Mouse (Mus musculus) neural tube, embryonic 15.5 days (tissue): ENCODE data around the gene Vmn2r41. TPM values are rescaled to one million over a fixed set of nuclear protein-coding genes. Genes with fewer than 3 reads are reported as not detected.
"Not testable (repeated sequence)": the region's sequence is repeated elsewhere in the genome, so short reads cannot be mapped to it uniquely, and the experiment has no call there.

Experiments
- ATAC-seq: fragments of 200-750 bp; cut with Nextera tagmentation; 2 replicates; pipeline ENCODE4 v1.8.0; 2017; ENCODE audit warnings: mild to moderate bottlenecking, moderate TSS enrichment, moderate library complexity; ENCODE audit not compliant: low FRiP score
- H3K27ac ChIP-seq: fragments of 300-500 bp; sonication (generic); replicated peaks from 2 replicates; pipeline ENCODE4 v1.5.1; 2015; ENCODE audit warnings: mild to moderate bottlenecking, inconsistent platforms
- H3K27me3 ChIP-seq: fragments of 300-500 bp; sonication (generic); replicated peaks from 2 replicates; pipeline ENCODE4 v1.6.1; 2015; ENCODE audit warnings: inconsistent platforms
- H3K36me3 ChIP-seq: fragments of 300-500 bp; sonication (generic); 2 replicates; pipeline ENCODE4 v1.6.1; 2015; ENCODE audit warnings: inconsistent platforms
- H3K4me1 ChIP-seq: fragments of 300-500 bp; sonication (generic); 2 replicates; pipeline ENCODE4 v1.6.1; 2015; ENCODE audit warnings: inconsistent platforms
- H3K4me2 ChIP-seq: fragments of 300-500 bp; sonication (generic); 2 replicates; pipeline ENCODE4 v1.6.1; 2015; ENCODE audit warnings: inconsistent platforms, mild to moderate bottlenecking, moderate library complexity
- H3K4me3 ChIP-seq: fragments of 300-500 bp; sonication (generic); replicated peaks from 2 replicates; pipeline ENCODE4 v1.5.1; 2015; ENCODE audit warnings: mild to moderate bottlenecking, inconsistent platforms
- H3K9ac ChIP-seq: fragments of 300-500 bp; sonication (generic); replicated peaks from 2 replicates; pipeline ENCODE4 v1.6.1; 2015; ENCODE audit warnings: mild to moderate bottlenecking, inconsistent platforms
- H3K9me3 ChIP-seq: fragments of 300-500 bp; sonication (generic); replicated peaks from 2 replicates; pipeline ENCODE4 v1.6.1; 2016; ENCODE audit warnings: inconsistent platforms
- WGBS: fragments of 180-500 bp; shearing (Covaris S2); methylation state at CpG from one replicate; pipeline ENCODE4 v1.1.7; 2015; ENCODE audit warnings: mixed read lengths; 5-methylcytosine and 5-hydroxymethylcytosine counted together
- polyA plus RNA-seq: library from polyadenylated mRNA; unstranded; fragments of >200 nt; fragmentation: Nextera tagmentation; extraction: Ambion mirVana; gene quantifications from 2 replicates; pipeline ENCODE4 v1.2.1, GENCODE M21; 2015

Vmn2r41 gene
- not detected in 2 replicates for polyA plus RNA-seq

DNA sequence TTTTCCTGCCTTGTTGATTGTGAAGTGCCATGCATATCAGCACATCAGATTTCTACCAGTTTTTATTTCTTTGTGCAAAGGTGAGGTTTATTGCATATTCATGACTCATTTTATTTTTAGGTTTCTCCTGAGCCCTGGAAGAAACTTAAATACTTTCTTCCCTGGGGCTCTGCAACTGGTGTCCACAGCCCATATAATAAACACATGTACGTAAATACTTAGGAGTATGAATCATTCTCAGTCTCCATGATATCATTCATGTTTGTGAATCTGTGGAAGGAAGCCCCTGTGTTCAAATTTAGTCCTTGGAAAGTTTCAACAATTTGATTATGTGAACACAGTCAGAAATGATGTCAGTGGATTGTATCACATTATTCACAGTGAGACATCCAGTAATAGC is at the start of gene Vmn2r41:
Vmn2r41 (minus strand) TSS at position 101 of the 400 bp plus-strand sequence.
- WGBS = no CpG with 5 or more reads among the region's 1 CpGs
- H3K4me3 ChIP-seq, H3K27ac ChIP-seq, H3K4me1 ChIP-seq, H3K9ac ChIP-seq, ATAC-seq, H3K4me2 ChIP-seq, H3K9me3 ChIP-seq, H3K27me3 ChIP-seq, H3K36me3 ChIP-seq: not testable (repeated sequence)

DNA sequence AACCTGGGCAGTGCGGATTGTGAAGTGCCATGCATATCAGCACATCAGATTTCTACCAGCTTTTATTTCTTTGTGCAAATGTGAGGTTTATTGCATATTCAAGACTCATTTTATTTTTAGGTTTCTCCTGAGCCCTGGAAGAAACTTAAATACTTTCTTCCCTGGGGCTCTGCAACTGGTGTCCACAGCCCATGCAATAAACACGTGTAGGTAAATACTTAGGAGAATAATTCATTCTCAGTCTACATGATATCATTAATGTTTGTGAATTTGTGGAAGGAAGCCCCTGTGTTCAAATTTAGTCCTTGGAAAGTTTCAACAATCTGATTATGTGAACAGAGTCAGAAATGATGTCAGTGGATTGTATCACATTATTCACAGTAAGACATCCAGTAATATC is 38.8 kb upstream of the Vmn2r41 start, which contains the start of gene Vmn2r42:
Vmn2r42 (minus strand) TSS at position 101 of the 400 bp plus-strand sequence.
- not testable (repeated sequence) for H3K27ac ChIP-seq, H3K27me3 ChIP-seq, H3K4me1 ChIP-seq, H3K4me3 ChIP-seq, H3K36me3 ChIP-seq, H3K4me2 ChIP-seq, H3K9ac ChIP-seq, ATAC-seq, H3K9me3 ChIP-seq
- WGBS = no CpG with 5 or more reads among the region's 2 CpGs

DNA sequence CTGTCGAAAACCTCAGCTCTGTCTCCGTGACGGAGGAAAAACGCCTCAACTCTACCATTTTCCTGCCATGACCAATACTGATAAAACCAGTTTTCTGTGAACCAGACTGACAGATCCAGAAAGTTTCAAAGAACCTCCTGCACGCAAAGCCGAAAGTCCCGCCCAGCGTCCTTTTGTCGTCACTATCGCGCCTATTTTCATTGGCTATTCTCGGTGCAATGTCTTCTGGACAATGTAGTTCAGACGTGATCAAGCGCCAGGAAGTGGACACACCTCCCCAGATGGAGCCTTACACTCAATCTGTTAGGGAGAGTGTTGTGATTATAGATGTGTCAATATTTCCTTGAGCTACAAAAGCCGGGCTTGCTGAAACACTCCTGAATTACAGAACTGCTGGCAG is 68.6 kb downstream of the Vmn2r41 start:
- not testable (repeated sequence) for H3K27me3 ChIP-seq, H3K4me3 ChIP-seq, H3K36me3 ChIP-seq, H3K27ac ChIP-seq, H3K4me1 ChIP-seq, H3K4me2 ChIP-seq, H3K9me3 ChIP-seq, H3K9ac ChIP-seq, ATAC-seq
- 42% methylated on average over 11 of the region's 15 CpGs for WGBS

Other genes starting within 250 kb of the Vmn2r41 start
- gene Vmn2r42, start 38.7 kb upstream of the Vmn2r41 start, polyA plus RNA-seq = not detected in 2 replicates
- not detected in 2 replicates for gene Vmn2r43, start 98.9 kb upstream of the Vmn2r41 start, polyA plus RNA-seq
- not detected in 2 replicates for gene Vmn2r44, start 221.7 kb upstream of the Vmn2r41 start, polyA plus RNA-seq